Comparison of ENCODE assay signal across 8 mouse cellular contexts in the genomic region with DNA sequence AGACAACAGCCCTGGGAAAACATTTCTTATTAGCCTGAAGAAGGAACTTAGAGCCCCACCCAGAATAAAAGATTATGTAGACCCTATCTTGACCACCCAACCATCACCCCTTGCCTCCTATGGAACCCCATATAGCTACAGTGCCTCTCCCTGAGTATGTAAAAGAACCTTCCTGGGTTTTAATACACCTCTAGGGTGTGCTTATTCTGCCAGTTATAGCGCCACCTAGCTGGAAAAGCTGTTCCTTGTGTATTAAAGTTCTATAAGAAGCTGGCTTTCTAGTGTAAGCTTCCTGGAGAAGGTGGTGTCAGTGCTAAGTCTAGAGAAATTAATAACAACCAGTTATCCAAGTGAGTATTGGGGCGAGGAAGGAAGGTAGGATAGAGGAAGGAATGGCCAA.
DNase-seq lines count a peak whose midpoint lies in the region; TF ChIP-seq lines count a peak whose summit lies in the region.

No protein-coding gene starts in this region.

- no peaks in the 10 kb centered on the region for H3K27me3 ChIP-seq in E14TG2a.4 (ENCODE audit: insufficient read depth, low read length)

- DNase-seq in gastrocnemius, postnatal 10 days = peak; percentile 30
- no peak for DNase-seq in gastrocnemius, postnatal 25 days
- peak; percentile 17 to 59 for DNase-seq in adrenal gland, postnatal 36 days
- peak; percentile 31 for DNase-seq in hindlimb bud, embryonic 11.5 days (ENCODE audit: extremely low spot score, low read depth, low spot score)
- DNase-seq in left cerebral cortex, adult 2 months (ENCODE audit: extremely low spot score in 1 of 2, low spot score in 2 of 2) = peak; percentile 24 to 28
- DNase-seq in telencephalon, adult 2 months (ENCODE audit: low read depth, low spot score) = peak; percentile 53
- no peak for DNase-seq in spleen, adult 12 weeks (ENCODE audit: low spot score)

- no peaks in the 10 kb centered on the region for H3K4me1 ChIP-seq in E14TG2a.4 (replicated peaks; ENCODE audit: low read depth, low read length)

- no peaks in the 10 kb centered on the region for H3K9me3 ChIP-seq in E14TG2a.4 (ENCODE audit: low read length)

- intact Hi-C loops in left cerebral cortex, adult 2 months (cut with DNase I) = loop anchor here (1.0 to 5.0 kb wide), 4 partner anchors 95 to 409 kb away; a partner anchor contains a TSS

- H3K4me3 ChIP-seq in E14TG2a.4 (replicated peaks; ENCODE audit: low read length) = no peak overlapping the region
- no peak overlapping the region for H3K4me3 ChIP-seq in left cerebral cortex, adult 2 months

- H3K36me3 ChIP-seq in E14TG2a.4 (ENCODE audit: insufficient read depth, low read length) = no peaks in the 10 kb centered on the region

- no peak overlapping the region for H3K27ac ChIP-seq in left cerebral cortex, adult 2 months

- TF ChIP-seq CTCF in E14TG2a.4 (conservative IDR thresholded peaks at IDR 0.05; ENCODE audit: low read length) = peak; percentile 67
- TF ChIP-seq CTCF in left cerebral cortex, adult 2 months (IDR thresholded peaks at IDR 0.05) = peak; percentile 70

Comparison
In these comparisons a context has a peak if more than half of its experiments do, and no peak if none do; other contexts are left out.
1. DNase-seq: peak in gastrocnemius, postnatal 10 days (single experiment), adrenal gland, postnatal 36 days (2 of 2), hindlimb bud, embryonic 11.5 days (single experiment), left cerebral cortex, adult 2 months (2 of 2) and telencephalon, adult 2 months (single experiment); none in gastrocnemius, postnatal 25 days (single experiment) and spleen, adult 12 weeks (single experiment).